Comparison of ENCODE assay signal across 15 mouse cellular contexts in genomic region chr19:10248128-10248527, GRCm38 (mm10). TPM values are rescaled to one million over a fixed set of nuclear protein-coding genes. Genes with fewer than 3 reads are reported as not detected.
DNase-seq lines count a peak whose midpoint lies in the region; ATAC-seq lines count a peak whose summit lies in the region.
"Had no signal": no experiment of that assay in that cellular context is flagged by ENCODE, and none has a peak within 500 bp of the region (broad histone marks: within the 10 kb centered on the region; RNA-seq: fewer than 3 reads in every experiment).

No protein-coding gene starts in this region.

- 31% methylated on average over 20 of the region's 20 CpGs for WGBS in heart, embryonic 15.5 days
- WGBS in lung, embryonic 16.5 days, result 28% methylated on average over 20 of the region's 20 CpGs
- 32% methylated on average over 20 of the region's 20 CpGs for WGBS in limb, embryonic 12.5 days
- 59% methylated on average over 20 of the region's 20 CpGs for WGBS in forebrain, embryonic 12.5 days

- H3K4me3 ChIP-seq in heart, embryonic 15.5 days, result 0 out of 2 replicates have a peak overlapping the region, but pooled peaks have one; percentile 1
- no peak overlapping the region for H3K4me3 ChIP-seq in lung, embryonic 16.5 days (ENCODE audit: low read length)
- H3K4me3 ChIP-seq in limb, embryonic 12.5 days (replicated peaks), result no peak overlapping the region
- no peak overlapping the region for H3K4me3 ChIP-seq in forebrain, embryonic 12.5 days (replicated peaks)

- no peaks in the 10 kb centered on the region for H3K36me3 ChIP-seq in heart, embryonic 15.5 days
- no peaks in the 10 kb centered on the region for H3K36me3 ChIP-seq in lung, embryonic 16.5 days (ENCODE audit: control insufficient read depth, insufficient read depth, low read length)
- 0 out of 2 replicates have a peak, but pooled peaks cover 9% of the 10 kb centered on the region for H3K36me3 ChIP-seq in limb, embryonic 12.5 days
- H3K36me3 ChIP-seq in forebrain, embryonic 12.5 days (replicated peaks), result no peaks in the 10 kb centered on the region

- peaks cover 23% of the 10 kb centered on the region for H3K27me3 ChIP-seq in heart, embryonic 15.5 days
- H3K27me3 ChIP-seq in lung, embryonic 16.5 days (ENCODE audit: control insufficient read depth, insufficient read depth, low read depth, low read length), result no peaks in the 10 kb centered on the region
- H3K27me3 ChIP-seq in limb, embryonic 12.5 days, result peaks cover 39% of the 10 kb centered on the region
- no peaks in the 10 kb centered on the region; the same call in 1 of the 2 replicates for H3K27me3 ChIP-seq in forebrain, embryonic 12.5 days

- no peak for ATAC-seq in heart, embryonic 15.5 days (replicated peaks; ENCODE audit: insufficient number of reproducible peaks, insufficient read depth, low FRiP score, low read depth)
- ATAC-seq in lung, embryonic 16.5 days (ENCODE audit: low read depth), result peak; percentile 89
- ATAC-seq in limb, embryonic 12.5 days (ENCODE audit: insufficient number of reproducible peaks, insufficient read depth, low FRiP score, low TSS enrichment, low read depth), result peak; percentile 11; the same call in 1 of the 2 replicates
- no peak for ATAC-seq in forebrain, embryonic 12.5 days (ENCODE audit: low FRiP score)
- ATAC-seq: CD4-positive, CD25-positive, alpha-beta regulatory T cell, adult 4 months had no signal

- no peak overlapping the region; the same call in 1 of the 2 replicates for H3K9ac ChIP-seq in heart, embryonic 15.5 days
- no peak overlapping the region for H3K9ac ChIP-seq in lung, embryonic 16.5 days (ENCODE audit: low read length)
- no peak overlapping the region for H3K9ac ChIP-seq in limb, embryonic 12.5 days (replicated peaks)
- H3K9ac ChIP-seq in forebrain, embryonic 12.5 days, result no peak overlapping the region

- H3K4me2 ChIP-seq in heart, embryonic 15.5 days, result peak overlapping the region; percentile 23
- no peak overlapping the region for H3K4me2 ChIP-seq in lung, embryonic 16.5 days (ENCODE audit: low read depth, low read length)
- no peak overlapping the region for H3K4me2 ChIP-seq in limb, embryonic 12.5 days
- H3K4me2 ChIP-seq in forebrain, embryonic 12.5 days, result no peak overlapping the region

- H3K27ac ChIP-seq in heart, embryonic 15.5 days, result no peak overlapping the region
- no peak overlapping the region for H3K27ac ChIP-seq in lung, embryonic 16.5 days (ENCODE audit: low read length)
- H3K27ac ChIP-seq in limb, embryonic 12.5 days, result no peak overlapping the region
- H3K27ac ChIP-seq in forebrain, embryonic 12.5 days, result no peak overlapping the region

- DNase-seq in heart, adult 18-20 months, result no peak
- no peak for DNase-seq in lung, adult 18-20 months
- DNase-seq in adrenal gland, postnatal 25 days, result no peak
- no peak for DNase-seq in left cerebral cortex, adult 8-10 months (ENCODE audit: low spot score in 2 of 2)
- DNase-seq: adrenal gland, postnatal 14 days; cerebellum, adult 11 months; layer of hippocampus, adult 9-11 months; thymus, adult 18-20 months had no signal

- H3K9me3 ChIP-seq in heart, embryonic 15.5 days (replicated peaks), result no peaks in the 10 kb centered on the region
- H3K9me3 ChIP-seq in lung, embryonic 16.5 days (ENCODE audit: control insufficient read depth, low read length), result no peaks in the 10 kb centered on the region
- no peaks in the 10 kb centered on the region for H3K9me3 ChIP-seq in limb, embryonic 12.5 days
- H3K9me3 ChIP-seq in forebrain, embryonic 12.5 days, result no peaks in the 10 kb centered on the region

- H3K4me1 ChIP-seq in heart, embryonic 15.5 days (replicated peaks), result peaks cover 17% of the 10 kb centered on the region
- H3K4me1 ChIP-seq in lung, embryonic 16.5 days (replicated peaks; ENCODE audit: control insufficient read depth, insufficient read depth, low read length), result peaks cover 15% of the 10 kb centered on the region
- H3K4me1 ChIP-seq in limb, embryonic 12.5 days (replicated peaks), result peaks cover 40% of the 10 kb centered on the region
- peaks cover 5% of the 10 kb centered on the region for H3K4me1 ChIP-seq in forebrain, embryonic 12.5 days

RNA-seq across cellular contexts. Expression of gene Myrf, which starts 7.6 kb away (rescaled TPM):
- polyA plus RNA-seq in heart, embryonic 15.5 days (2015; fragmentation: Nextera tagmentation; extraction: Ambion mirVana), result 4.8 and 7.8 TPM in 2 replicates
- 1 to 10 TPM; 4.2 to 6.2 TPM for total RNA-seq in heart, adult 18-20 months (2021)
- 5.0 and 6.0 TPM in 2 replicates for polyA plus RNA-seq in lung, embryonic 16.5 days (2015; fragmentation: Nextera tagmentation; extraction: Ambion mirVana)
- polyA plus RNA-seq in limb, embryonic 12.5 days (2016; fragmentation: Nextera tagmentation; extraction: Ambion mirVana), result 2.6 and 2.7 TPM in 2 replicates
- 0.67 and 1.4 TPM in 2 replicates for total RNA-seq in adrenal gland, postnatal 25 days (2021)
- polyA plus RNA-seq in forebrain, embryonic 12.5 days (2016; fragmentation: Nextera tagmentation; extraction: Ambion mirVana), result 0.72 and 0.87 TPM in 2 replicates
- total RNA-seq in left cerebral cortex, adult 8-10 months (2022), result 10 to 100 TPM; 28.7 to 33.3 (median 29.0) TPM
- total RNA-seq: hematopoietic stem cell, adult 5-6 weeks; megakaryocyte progenitor cell, adult 5-6 weeks had no signal

RNA-seq across cellular contexts. Expression of gene Fen1, which starts 44.2 kb away (rescaled TPM):
- 39.9 and 53.3 TPM in 2 replicates for polyA plus RNA-seq in heart, embryonic 15.5 days (2015; fragmentation: Nextera tagmentation; extraction: Ambion mirVana)
- 1 to 10 TPM; 4.7 to 5.2 TPM for total RNA-seq in heart, adult 18-20 months (2021)
- 99.0 and 106 TPM in 2 replicates for polyA plus RNA-seq in lung, embryonic 16.5 days (2015; fragmentation: Nextera tagmentation; extraction: Ambion mirVana)
- 109 and 115 TPM in 2 replicates for polyA plus RNA-seq in limb, embryonic 12.5 days (2016; fragmentation: Nextera tagmentation; extraction: Ambion mirVana)
- total RNA-seq in adrenal gland, postnatal 25 days (2021), result 16.9 and 17.9 TPM in 2 replicates
- 130 and 134 TPM in 2 replicates for polyA plus RNA-seq in forebrain, embryonic 12.5 days (2016; fragmentation: Nextera tagmentation; extraction: Ambion mirVana)
- total RNA-seq in left cerebral cortex, adult 8-10 months (2022), result 10 to 100 TPM; 11.7 to 14.4 (median 13.0) TPM

RNA-seq across cellular contexts. Expression of gene Tmem258, which starts 44.3 kb away (rescaled TPM):
- polyA plus RNA-seq in heart, embryonic 15.5 days (2015; fragmentation: Nextera tagmentation; extraction: Ambion mirVana), result 351 and 380 TPM in 2 replicates
- total RNA-seq in heart, adult 18-20 months (2021), result 100 to 1,000 TPM; 138 to 161 TPM
- polyA plus RNA-seq in lung, embryonic 16.5 days (2015; fragmentation: Nextera tagmentation; extraction: Ambion mirVana), result 488 and 498 TPM in 2 replicates
- polyA plus RNA-seq in limb, embryonic 12.5 days (2016; fragmentation: Nextera tagmentation; extraction: Ambion mirVana), result 417 and 421 TPM in 2 replicates
- total RNA-seq in adrenal gland, postnatal 25 days (2021), result 141 and 171 TPM in 2 replicates
- polyA plus RNA-seq in forebrain, embryonic 12.5 days (2016; fragmentation: Nextera tagmentation; extraction: Ambion mirVana), result 336 and 355 TPM in 2 replicates
- total RNA-seq in left cerebral cortex, adult 8-10 months (2022), result 10 to 100 TPM; 70.4 to 87.1 (median 72.2) TPM

RNA-seq across cellular contexts. Expression of gene Dagla, which starts 56.5 kb away (rescaled TPM):
- polyA plus RNA-seq in heart, embryonic 15.5 days (2015; fragmentation: Nextera tagmentation; extraction: Ambion mirVana), result 0.88 and 1.5 TPM in 2 replicates
- total RNA-seq in heart, adult 18-20 months (2021), result 1 to 10 TPM; 3.3 TPM
- polyA plus RNA-seq in lung, embryonic 16.5 days (2015; fragmentation: Nextera tagmentation; extraction: Ambion mirVana), result 3.0 and 3.2 TPM in 2 replicates
- 1.8 and 2.4 TPM in 2 replicates for polyA plus RNA-seq in limb, embryonic 12.5 days (2016; fragmentation: Nextera tagmentation; extraction: Ambion mirVana)
- total RNA-seq in adrenal gland, postnatal 25 days (2021), result 5.5 and 7.3 TPM in 2 replicates
- polyA plus RNA-seq in forebrain, embryonic 12.5 days (2016; fragmentation: Nextera tagmentation; extraction: Ambion mirVana), result 3.6 TPM in 2 replicates
- total RNA-seq in left cerebral cortex, adult 8-10 months (2022), result 10 to 100 TPM; 72.6 to 77.7 (median 74.9) TPM
- total RNA-seq: hematopoietic stem cell, adult 5-6 weeks had no signal
- polyA plus RNA-seq: CD4-positive, CD25-positive, alpha-beta regulatory T cell, adult 4 months had no signal

Comparison
In these comparisons a context has a peak if more than half of its experiments do, and no peak if none do; other contexts are left out.
1. ATAC-seq: peak in lung, embryonic 16.5 days (single experiment) and limb, embryonic 12.5 days (single experiment); none in heart, embryonic 15.5 days (single experiment) and forebrain, embryonic 12.5 days (single experiment).